Mouse (Mus musculus): ENCODE results near the gene Urm1.

- TF ChIP-seq CTCF (IDR thresholded peaks at IDR 0.05; ENCODE audit: extremely low read depth, insufficient read depth, insufficient read length, insufficient replicate concordance), result no peak
- no peak for TF ChIP-seq POLR2A (IDR thresholded peaks at IDR 0.05; ENCODE audit: low read depth, low read length)
Measured at GRCm38 (mm10) chr2:29849841-29850480, 30.1 kb downstream of the Urm1 start.
